Mouse (Mus musculus) A20 (cell line): ENCODE measurements around the gene Ccn5.

Experiments used
- DNase-seq: peaks from one replicate; pipeline ENCODE4 v3.0.0-alpha.2; 2011; ENCODE audit warnings: low read depth, low spot score

Ccn5 gene

DNA sequence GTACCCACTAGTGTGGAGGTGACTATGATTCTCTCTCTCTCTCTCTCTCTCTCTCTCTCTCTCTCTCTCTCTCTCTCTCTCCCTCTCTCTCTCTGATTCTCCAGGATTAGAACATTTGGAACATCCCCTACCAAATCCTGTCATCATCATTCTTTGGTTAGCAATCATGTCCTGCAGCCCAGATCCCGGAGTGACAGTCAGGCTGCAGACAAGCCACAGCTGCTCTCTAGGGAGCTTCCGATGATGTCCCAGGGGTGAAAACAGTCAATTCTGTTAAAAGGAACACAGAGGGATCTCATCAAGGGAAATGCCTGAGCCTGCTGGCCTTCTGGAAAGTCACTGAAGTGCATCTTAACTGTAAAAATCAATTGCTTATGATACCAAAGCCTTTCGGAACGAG lies 21.4 kb downstream of the Ccn5 start:
- no peak for DNase-seq

DNA sequence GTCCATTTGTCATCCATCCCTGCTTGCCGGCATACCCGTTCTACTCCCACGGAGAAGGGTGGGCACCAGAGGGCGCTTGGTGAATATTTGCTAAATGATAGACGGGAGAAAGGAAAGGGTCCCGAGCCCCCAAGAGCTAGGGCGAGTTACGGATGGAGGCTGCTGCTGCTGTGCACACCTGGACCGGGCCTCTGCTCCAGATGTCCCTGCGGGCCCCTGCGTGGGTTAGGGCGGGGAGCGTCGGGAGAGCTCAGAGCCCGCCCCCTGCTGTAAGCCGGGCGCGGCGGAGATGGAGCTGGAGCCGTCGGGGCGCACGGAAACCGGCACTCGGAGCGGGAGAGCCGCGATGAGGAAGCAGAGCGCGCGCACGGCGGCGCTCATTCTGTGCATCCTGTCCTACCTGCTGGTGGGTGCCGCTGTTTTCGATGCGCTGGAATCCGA lies 32.8 kb downstream of the Ccn5 start, which contains the start of gene Kcnk15:
Gene Kcnk15 (plus strand): TSS at position 191 of the 441 bp plus-strand sequence.
- no peak for DNase-seq

DNA sequence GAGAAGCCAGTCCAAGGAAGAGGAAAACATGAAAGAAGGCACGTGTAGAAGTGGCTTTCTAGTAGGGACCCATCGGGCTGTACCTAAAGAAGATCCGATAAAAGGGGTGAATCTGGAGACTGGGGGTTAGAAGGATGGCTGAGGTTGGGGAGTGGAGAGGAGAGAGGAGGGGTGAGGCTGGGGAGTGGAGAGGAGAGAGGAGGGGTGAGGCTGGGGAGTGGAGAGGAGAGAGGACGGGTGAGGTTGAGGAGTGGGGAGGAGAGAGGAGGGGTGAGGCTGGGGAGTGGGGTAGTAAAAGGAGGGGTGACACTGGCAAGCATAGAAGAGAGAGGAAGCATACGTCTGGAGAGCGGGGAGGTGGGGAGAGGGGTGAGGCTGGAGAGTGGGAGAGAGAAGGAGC lies 36.6 kb downstream of the Ccn5 start:
- DNase-seq = no peak

DNA sequence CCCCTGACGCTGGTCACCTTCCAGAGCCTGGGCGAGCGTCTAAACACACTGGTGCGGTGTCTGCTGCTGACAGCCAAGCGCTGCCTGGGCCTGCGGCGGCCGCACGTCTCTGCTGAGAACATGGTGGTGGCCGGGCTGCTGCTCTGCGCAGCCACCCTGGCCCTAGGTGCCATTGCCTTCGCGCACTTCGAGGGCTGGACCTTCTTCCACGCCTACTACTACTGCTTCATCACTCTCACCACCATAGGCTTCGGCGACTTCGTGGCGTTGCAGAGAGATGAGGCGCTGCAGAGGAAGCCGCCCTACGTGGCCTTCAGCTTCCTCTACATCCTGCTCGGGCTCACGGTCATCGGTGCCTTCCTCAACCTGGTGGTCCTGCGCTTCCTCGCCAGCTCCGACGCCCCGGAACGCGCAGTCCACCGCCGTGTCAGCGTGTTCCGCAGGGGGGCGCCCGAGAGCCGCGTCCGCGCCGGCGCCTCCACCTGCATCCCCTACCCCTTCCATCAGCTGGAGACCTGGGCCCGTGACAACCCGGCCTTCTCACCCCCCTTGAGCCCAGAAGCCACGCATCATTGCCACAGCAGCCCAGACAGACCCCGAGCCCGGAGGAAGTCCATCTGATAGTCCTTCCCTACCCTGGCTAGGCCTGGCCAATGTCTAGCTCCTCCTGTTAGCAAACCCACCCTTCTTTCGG lies 37.7 kb downstream of the Ccn5 start:
- DNase-seq = peak; percentile 36

DNA sequence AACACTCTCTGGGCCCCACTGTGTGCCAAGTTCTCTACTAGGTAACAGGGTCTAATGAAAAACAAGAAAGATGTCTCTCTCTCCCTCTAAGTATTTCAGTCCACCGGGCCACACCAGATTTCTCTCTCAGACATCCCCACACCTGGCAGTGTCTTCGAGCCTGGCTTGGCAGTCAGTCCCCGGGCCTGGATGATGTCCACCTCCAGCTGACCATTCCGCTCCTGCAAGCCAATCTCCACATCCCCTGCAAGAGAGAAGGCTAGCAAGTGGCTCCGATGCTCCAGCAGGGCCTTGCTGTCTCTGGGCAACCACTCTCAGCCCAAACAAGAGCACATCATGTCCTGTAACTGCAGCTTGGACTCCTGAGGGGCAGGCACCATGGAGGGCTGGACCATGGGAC lies 44.6 kb downstream of the Ccn5 start:
- DNase-seq = no peak

DNA sequence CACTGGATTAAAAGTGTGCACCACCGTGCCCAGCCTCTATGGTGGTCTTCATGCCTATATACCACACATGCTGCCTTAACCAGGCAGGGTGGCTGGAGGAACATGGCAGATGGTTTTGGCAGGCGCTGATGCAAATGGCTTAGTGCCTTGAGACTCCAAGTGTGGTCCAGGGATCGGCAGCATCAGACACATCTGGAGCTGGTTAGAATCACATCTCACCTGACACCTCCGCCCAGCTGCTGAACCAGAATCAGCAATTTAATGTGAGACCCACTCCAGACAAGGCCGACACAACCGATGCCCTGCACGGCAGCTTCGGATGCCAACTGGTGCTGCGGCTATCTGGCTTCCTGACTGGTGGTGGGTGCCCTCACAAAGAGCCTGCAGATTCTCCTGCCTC lies 45.4 kb downstream of the Ccn5 start:
- no peak for DNase-seq

DNA sequence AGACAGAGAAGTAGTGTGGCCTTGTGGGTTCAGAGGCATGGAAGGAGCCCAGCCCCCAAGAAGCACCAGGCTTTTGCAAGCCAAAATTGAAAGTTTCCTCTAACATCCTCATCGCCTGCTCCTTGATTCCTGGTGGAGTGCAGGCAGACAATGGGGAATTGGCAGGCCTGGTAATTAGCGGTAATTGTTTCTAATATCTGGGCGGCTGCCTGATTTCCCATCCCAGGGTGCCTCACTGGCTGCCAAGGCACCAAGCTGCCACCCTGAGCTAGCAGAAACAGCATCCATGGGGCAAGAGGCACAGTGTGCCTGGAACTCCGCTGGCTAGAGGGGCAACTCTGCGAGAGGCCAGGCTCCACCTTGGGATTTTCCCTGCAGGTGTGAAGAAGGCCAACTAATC lies 49.1 kb downstream of the Ccn5 start:
- no peak for DNase-seq

DNA sequence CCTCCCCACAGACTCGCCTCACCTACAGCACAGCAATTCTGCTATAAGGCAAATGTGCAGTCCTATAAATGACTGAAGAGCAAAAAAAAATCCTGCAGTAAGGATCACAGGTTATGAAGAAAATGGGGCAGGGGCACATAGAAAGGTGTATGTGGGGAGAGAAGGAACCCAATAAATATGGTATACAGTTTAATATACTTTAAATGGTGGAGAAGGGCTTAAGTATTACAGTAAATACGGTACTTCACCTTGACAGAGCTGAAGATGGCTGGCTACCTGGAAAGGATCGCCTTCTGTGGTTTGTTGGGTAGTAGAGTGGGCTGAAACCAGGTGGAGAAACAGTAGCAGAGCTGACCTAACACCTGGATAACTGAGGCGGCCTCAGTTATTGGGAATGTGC lies 50.6 kb downstream of the Ccn5 start:
- DNase-seq = no peak

DNA sequence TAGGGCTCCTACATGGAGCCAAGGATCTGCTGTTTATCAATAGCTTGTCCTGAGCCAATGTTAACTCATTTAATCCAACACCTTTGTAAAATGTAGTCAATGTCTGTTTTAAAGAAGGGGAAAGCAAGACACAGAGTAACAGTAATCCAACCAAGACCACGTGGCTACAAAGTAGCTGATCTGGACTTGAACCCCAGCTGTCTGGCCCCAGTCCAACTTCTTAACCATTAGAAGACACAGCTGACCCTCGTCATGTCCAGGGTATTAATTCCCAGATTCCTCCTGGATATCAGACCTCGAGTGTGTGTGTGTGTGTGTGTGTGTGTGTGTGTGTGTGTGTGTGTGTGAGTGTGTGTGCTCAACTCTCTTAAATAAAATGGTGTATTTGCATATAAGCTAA lies 51.2 kb downstream of the Ccn5 start:
- no peak for DNase-seq

DNA sequence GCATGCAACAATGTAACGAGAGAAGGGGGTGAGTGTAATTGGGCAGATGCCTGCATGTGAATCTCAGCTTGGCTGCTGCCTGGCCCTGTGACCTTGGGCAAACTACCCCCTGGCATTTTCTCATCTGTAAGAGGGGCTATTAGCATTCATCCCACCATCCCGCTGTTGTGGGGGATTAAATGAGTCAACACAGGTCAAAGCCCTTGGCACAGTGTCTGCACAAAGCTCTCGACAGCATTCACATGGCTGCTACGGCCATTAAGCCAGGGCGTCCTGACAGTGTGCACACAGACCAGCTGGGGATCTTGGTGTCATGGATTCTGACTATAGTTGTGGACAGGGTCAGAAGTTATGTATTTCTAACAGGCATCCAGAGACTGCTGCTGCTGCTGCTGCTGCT lies 54.2 kb downstream of the Ccn5 start:
- no peak for DNase-seq

DNA sequence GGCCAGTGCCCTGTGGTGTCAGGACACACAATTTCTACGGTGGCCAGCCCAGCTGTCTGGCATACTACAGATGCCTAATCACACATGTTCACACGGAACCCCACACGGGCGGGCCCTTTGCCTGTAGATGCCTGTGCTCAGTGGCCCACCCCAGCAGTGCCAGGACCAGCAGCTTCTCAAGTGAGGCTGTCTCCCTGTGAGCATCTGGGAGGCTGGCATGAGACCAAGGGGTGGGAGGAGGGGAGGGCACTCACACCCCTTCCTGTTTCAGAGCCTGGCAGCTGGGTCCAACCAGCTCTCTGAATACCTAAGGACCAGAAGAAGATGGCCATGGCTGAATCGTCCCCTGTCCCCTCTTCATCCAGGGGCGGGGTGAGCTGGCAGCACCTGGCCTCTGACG lies 54.8 kb downstream of the Ccn5 start:
- no peak for DNase-seq

DNA sequence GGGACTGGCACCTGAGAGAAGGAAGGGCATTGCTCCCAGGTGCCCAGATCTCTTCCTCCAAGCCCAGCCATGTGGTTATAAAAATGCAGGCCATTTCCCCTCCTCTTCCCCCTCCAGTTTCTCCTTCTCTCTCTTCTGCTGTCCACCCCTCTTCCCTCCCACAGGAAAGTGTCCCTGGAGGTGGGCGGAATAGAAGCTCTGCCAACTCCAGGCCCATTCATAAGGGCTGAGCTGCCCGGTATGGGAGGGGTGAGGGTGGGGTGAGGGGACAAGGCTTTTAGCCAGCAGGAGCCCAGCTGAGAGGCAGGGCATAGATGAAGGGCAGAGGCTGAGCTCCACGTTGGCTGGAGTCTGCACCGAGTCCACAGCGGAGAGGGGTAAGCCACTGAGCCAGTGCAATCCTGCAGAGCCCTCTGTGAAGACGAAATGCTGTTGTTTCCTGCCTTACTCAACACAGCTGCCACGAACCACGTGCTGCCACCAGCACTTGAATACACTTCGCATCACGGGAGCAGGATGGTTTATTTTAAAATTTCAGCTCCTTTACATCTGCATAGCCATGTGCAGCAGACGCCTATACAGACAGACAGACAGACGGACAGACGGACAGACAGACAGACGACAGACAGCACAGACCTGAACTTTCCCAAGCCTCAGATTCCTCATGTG lies 56.3 kb downstream of the Ccn5 start:
- DNase-seq = no peak

DNA sequence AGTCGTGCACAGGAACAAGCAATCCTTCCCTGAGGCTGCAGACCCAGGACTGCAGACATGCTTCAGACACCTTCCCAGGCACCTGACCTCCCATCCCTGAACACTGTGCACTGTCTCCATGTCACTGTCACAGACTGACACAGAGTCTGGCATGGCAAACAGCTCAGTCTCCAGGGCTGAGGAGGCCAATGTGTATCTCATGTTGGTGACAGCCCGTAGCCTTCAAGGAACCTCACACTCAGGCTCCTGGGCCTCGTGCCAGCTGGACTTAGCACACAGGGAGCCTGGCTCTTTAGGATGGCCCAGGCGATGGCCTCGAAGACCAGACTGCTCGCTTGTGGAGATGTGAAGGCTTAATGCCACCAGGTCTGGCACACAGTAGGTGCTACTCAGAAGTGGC lies 60.2 kb downstream of the Ccn5 start:
- DNase-seq = no peak
